ENCODE assay signal across 7 mouse cellular contexts in the genomic region with DNA sequence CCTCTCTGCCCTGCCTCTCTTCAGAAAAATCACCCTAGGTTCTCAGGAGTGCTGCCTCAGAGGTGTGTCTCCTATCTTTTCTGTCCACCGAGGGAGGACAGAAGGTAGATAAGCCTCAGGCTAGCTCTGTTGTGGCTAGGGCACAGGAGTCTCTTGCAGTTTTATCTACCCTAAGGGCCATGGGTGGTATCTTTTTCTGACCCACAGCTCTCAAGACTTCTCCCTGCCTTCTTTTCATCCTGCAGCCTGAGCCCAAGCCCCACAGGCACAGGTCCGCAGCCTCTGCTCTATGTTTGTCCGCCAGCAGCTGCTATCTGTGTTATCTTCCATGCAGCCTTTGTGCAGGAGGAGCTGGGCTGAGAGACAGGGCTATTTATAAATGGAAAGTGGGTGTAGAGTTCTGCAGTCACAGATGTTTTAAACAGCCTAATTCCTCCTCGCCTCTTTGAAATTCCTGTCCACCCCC. TPM values are rescaled to one million over a fixed set of nuclear protein-coding genes. Genes with fewer than 3 reads are reported as not detected.
A peak's percentile ranks its signal among the peaks of the same experiment; 100 is the strongest.
DNase-seq lines count a peak whose midpoint lies in the region; ATAC-seq lines count a peak whose summit lies in the region.

No protein-coding gene starts in this region.

- no peak for DNase-seq in lung, adult 18-20 months
- peak; percentile 56 for DNase-seq in embryonic facial prominence, embryonic 14.5 days (ENCODE audit: low spot score)
- DNase-seq in heart, postnatal 14 days, result peak; percentile 40 to 47
- peak; percentile 51 for DNase-seq in lung, postnatal 10 days
- DNase-seq in frontal cortex, postnatal 10 days (ENCODE audit: low spot score in 2 of 2), result no peak
- DNase-seq in gastrocnemius, postnatal 4 days (ENCODE audit: low spot score in 2 of 2), result no peak

- peaks cover 21% of the 10 kb centered on the region; the same call in 1 of the 2 replicates for H3K4me1 ChIP-seq in lung, embryonic 15.5 days
- no peaks in the 10 kb centered on the region for H3K4me1 ChIP-seq in embryonic facial prominence, embryonic 14.5 days (ENCODE audit: control insufficient read depth, insufficient read depth, low read length)

- H3K4me2 ChIP-seq in lung, embryonic 15.5 days, result no peak overlapping the region
- no peak overlapping the region for H3K4me2 ChIP-seq in embryonic facial prominence, embryonic 14.5 days (ENCODE audit: low read depth, low read length)

- H3K9me3 ChIP-seq in lung, embryonic 15.5 days, result no peaks in the 10 kb centered on the region
- no peaks in the 10 kb centered on the region for H3K9me3 ChIP-seq in embryonic facial prominence, embryonic 14.5 days (ENCODE audit: control insufficient read depth, low read length)

- ATAC-seq in lung, embryonic 15.5 days (ENCODE audit: borderline replicate concordance, extremely low read depth, low FRiP score, low TSS enrichment), result peak; percentile 78; the same call in 1 of the 2 replicates
- 0 out of 2 replicates have a peak, but pooled peaks have one; percentile 44 for ATAC-seq in embryonic facial prominence, embryonic 14.5 days (ENCODE audit: low read depth)

- H3K27me3 ChIP-seq in lung, embryonic 15.5 days, result no peaks in the 10 kb centered on the region
- no peaks in the 10 kb centered on the region for H3K27me3 ChIP-seq in embryonic facial prominence, embryonic 14.5 days (replicated peaks; ENCODE audit: control insufficient read depth, insufficient read depth, low read length)

- intact Hi-C loops in heart, postnatal 14 days (cut with DNase I), result no loop called here

- WGBS in lung, embryonic 15.5 days, result 12% methylated on average over 4 of the region's 4 CpGs
- 27% methylated on average over 4 of the region's 4 CpGs for WGBS in embryonic facial prominence, embryonic 14.5 days

- H3K9ac ChIP-seq in lung, embryonic 15.5 days, result no peak overlapping the region
- H3K9ac ChIP-seq in embryonic facial prominence, embryonic 14.5 days (ENCODE audit: low read depth, low read length), result 0 out of 2 replicates have a peak overlapping the region, but pooled peaks have one; percentile 19

- H3K27ac ChIP-seq in lung, embryonic 15.5 days, result peak overlapping the region; percentile 48; the same call in 1 of the 2 replicates
- peak overlapping the region; percentile 67 for H3K27ac ChIP-seq in embryonic facial prominence, embryonic 14.5 days (replicated peaks; ENCODE audit: low read depth, low read length)

- H3K36me3 ChIP-seq in lung, embryonic 15.5 days, result peaks cover 18% of the 10 kb centered on the region
- peaks cover 29% of the 10 kb centered on the region for H3K36me3 ChIP-seq in embryonic facial prominence, embryonic 14.5 days (ENCODE audit: control insufficient read depth, insufficient read depth, low read length)

- H3K4me3 ChIP-seq in lung, embryonic 15.5 days, result no peak overlapping the region
- H3K4me3 ChIP-seq in embryonic facial prominence, embryonic 14.5 days (ENCODE audit: low read depth, low read length), result no peak overlapping the region

RNA-seq across cellular contexts. Expression of a gene that starts 15.5 kb away (rescaled TPM):
- 4.0 TPM in 2 replicates for polyA plus RNA-seq in lung, embryonic 15.5 days (2015; fragmentation: Nextera tagmentation; extraction: Ambion mirVana)
- 19.9 and 22.8 TPM in 2 replicates for polyA plus RNA-seq in embryonic facial prominence, embryonic 14.5 days (2014; fragmentation: Nextera tagmentation; extraction: Ambion mirVana)
- 1 to 10 TPM; 4.3 to 6.3 TPM for total RNA-seq in heart, postnatal 14 days (2021)
- total RNA-seq in gastrocnemius, postnatal 4 days (2021), result 10 to 100 TPM in 1 of 2 experiments, 1 to 10 TPM in 1; 7.5 to 10.1 TPM

RNA-seq across cellular contexts. Expression of a gene that starts 23.2 kb away (rescaled TPM):
- polyA plus RNA-seq in lung, embryonic 15.5 days (2015; fragmentation: Nextera tagmentation; extraction: Ambion mirVana), result 208 and 209 TPM in 2 replicates
- polyA plus RNA-seq in embryonic facial prominence, embryonic 14.5 days (2014; fragmentation: Nextera tagmentation; extraction: Ambion mirVana), result 207 and 210 TPM in 2 replicates
- 100 to 1,000 TPM; 184 to 190 TPM for total RNA-seq in heart, postnatal 14 days (2021)
- 100 to 1,000 TPM; 116 to 138 TPM for total RNA-seq in gastrocnemius, postnatal 4 days (2021)

RNA-seq across cellular contexts. Expression of a gene that starts 34.4 kb away (rescaled TPM):
- polyA plus RNA-seq in lung, embryonic 15.5 days (2015; fragmentation: Nextera tagmentation; extraction: Ambion mirVana), result 36.8 and 37.8 TPM in 2 replicates
- polyA plus RNA-seq in embryonic facial prominence, embryonic 14.5 days (2014; fragmentation: Nextera tagmentation; extraction: Ambion mirVana), result 25.8 and 31.0 TPM in 2 replicates
- total RNA-seq in heart, postnatal 14 days (2021), result 10 to 100 TPM; 19.3 to 22.6 TPM
- total RNA-seq in gastrocnemius, postnatal 4 days (2021), result 10 to 100 TPM; 19.6 to 23.5 TPM

RNA-seq across cellular contexts. Expression of a gene that starts 34.5 kb away (rescaled TPM):
- polyA plus RNA-seq in lung, embryonic 15.5 days (2015; fragmentation: Nextera tagmentation; extraction: Ambion mirVana), result 199 and 207 TPM in 2 replicates
- 203 and 206 TPM in 2 replicates for polyA plus RNA-seq in embryonic facial prominence, embryonic 14.5 days (2014; fragmentation: Nextera tagmentation; extraction: Ambion mirVana)
- total RNA-seq in heart, postnatal 14 days (2021), result 100 to 1,000 TPM; 752 to 790 TPM
- total RNA-seq in gastrocnemius, postnatal 4 days (2021), result 100 to 1,000 TPM; 329 to 331 TPM

Comparison
In these comparisons a context has a peak if more than half of its experiments do, and no peak if none do; other contexts are left out.
1. DNase-seq: peak in embryonic facial prominence, embryonic 14.5 days (single experiment), heart, postnatal 14 days (2 of 2) and lung, postnatal 10 days (single experiment); none in lung, adult 18-20 months (0 of 2), frontal cortex, postnatal 10 days (0 of 2) and gastrocnemius, postnatal 4 days (0 of 2).